Mouse (Mus musculus): Measurements from ENCODE around the gene Grin2d. TPM values are rescaled to one million over a fixed set of nuclear protein-coding genes. Genes with fewer than 3 reads are reported as not detected.
A peak's percentile ranks its signal among the peaks of the same experiment; 100 is the strongest.

The Grin2d gene
- polyA plus RNA-seq, 1 experiment from 2014 or later, result 0.17 TPM

GRCm38 (mm10) chr7:45826631-45827030, 51.5 kb downstream of the Grin2d start:
- Histone ChIP-seq H3K4me2 (ENCODE audit: low read depth, low read length) (no peak overlapping the region), H3K27ac (ENCODE audit: low read length) (no peak overlapping the region), H3K27me3 (ENCODE audit: control insufficient read depth, insufficient read depth, low read length) (peaks cover 7% of the 10 kb centered on the region), H3K4me1 (ENCODE audit: control insufficient read depth, insufficient read depth, low read length) (peaks cover 10% of the 10 kb centered on the region), H3K9ac (ENCODE audit: low read length) (no peak overlapping the region), H3K9me3 (replicated peaks; ENCODE audit: control insufficient read depth, low read length) (no peaks in the 10 kb centered on the region), H3K36me3 (ENCODE audit: control insufficient read depth, insufficient read depth) (peaks cover 34% of the 10 kb centered on the region), H3K4me3 (ENCODE audit: low read length) (no peak overlapping the region)
- 86% methylated on average over 7 of the region's 7 CpGs for WGBS
- no peak for ATAC-seq (replicated peaks; ENCODE audit: extremely low read depth, insufficient read depth, low FRiP score)

DNA sequence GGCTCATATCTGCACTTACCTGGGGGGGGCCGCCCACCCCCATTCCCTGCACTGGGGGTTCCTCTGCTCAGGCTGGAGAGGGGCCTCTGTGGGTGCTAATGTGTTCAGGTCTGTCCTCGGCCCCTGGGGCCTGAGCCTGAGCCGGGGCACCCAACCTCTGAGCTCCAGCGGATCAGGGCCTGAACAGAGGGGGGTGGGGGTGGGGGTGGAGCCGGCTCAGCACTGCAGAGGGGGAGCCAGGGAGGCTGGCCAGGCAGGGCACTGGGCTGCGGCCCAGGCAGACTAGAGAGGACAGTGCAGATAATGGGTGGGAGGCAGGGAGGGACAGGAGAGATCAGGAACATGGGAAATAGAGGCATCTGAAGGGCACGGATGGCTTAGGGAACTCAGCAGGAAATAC, 53.6 kb downstream of the Grin2d start, which contains the start of gene Kcnj14:
TSS of gene Kcnj14 (minus strand) at position 185 of the 400 bp plus-strand sequence.
- H3K9ac ChIP-seq (ENCODE audit: low read length), result no peak within 1 kb of the TSS
- H3K4me1 ChIP-seq (ENCODE audit: control insufficient read depth, insufficient read depth, low read length), result peaks cover under 1% of the 10 kb centered on the region; the same call in 1 of the 2 replicates
- H3K27me3 ChIP-seq (ENCODE audit: control insufficient read depth, insufficient read depth, low read length), result no peaks in the 10 kb centered on the region
- H3K27ac ChIP-seq (ENCODE audit: low read length), result no peak within 1 kb of the TSS
- H3K9me3 ChIP-seq (replicated peaks; ENCODE audit: control insufficient read depth, low read length), result no peaks in the 10 kb centered on the region
- ATAC-seq (replicated peaks; ENCODE audit: extremely low read depth, insufficient read depth, low FRiP score), result no peak
- no peak within 1 kb of the TSS for H3K4me3 ChIP-seq (ENCODE audit: low read length)
- peaks cover 34% of the 10 kb centered on the region for H3K36me3 ChIP-seq (ENCODE audit: control insufficient read depth, insufficient read depth)
- 60% methylated on average over 7 of the region's 7 CpGs for WGBS
- H3K4me2 ChIP-seq (ENCODE audit: low read depth, low read length), result no peak within 1 kb of the TSS

DNA sequence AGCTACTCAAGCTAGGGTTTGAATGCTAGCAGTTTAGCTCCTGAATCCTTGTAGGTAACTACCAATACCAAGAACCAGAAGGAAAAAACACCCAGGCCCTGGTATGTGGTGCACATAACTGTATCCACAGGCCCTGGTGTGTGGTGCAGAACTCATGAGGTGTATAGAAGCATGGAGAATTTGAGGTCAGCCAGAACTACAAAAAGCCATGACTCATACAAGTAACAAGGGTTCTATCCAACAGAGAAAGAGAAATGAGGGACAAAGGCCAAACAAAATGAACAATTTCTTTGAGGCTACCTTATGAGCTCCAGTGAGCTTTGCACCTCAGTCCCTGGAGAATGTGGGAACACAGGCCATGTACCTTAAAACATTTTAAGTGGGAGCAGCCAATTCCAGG, 57.3 kb downstream of the Grin2d start:
- Histone ChIP-seq H3K4me1 (ENCODE audit: control insufficient read depth, insufficient read depth, low read length) (no peaks in the 10 kb centered on the region), H3K9ac (ENCODE audit: low read length) (no peak overlapping the region), H3K36me3 (ENCODE audit: control insufficient read depth, insufficient read depth) (peaks cover 8% of the 10 kb centered on the region), H3K4me3 (ENCODE audit: low read length) (no peak overlapping the region), H3K27me3 (ENCODE audit: control insufficient read depth, insufficient read depth, low read length) (peaks cover 8% of the 10 kb centered on the region; the same call in 1 of the 2 replicates), H3K27ac (ENCODE audit: low read length) (no peak overlapping the region), H3K4me2 (ENCODE audit: low read depth, low read length) (no peak overlapping the region), H3K9me3 (replicated peaks; ENCODE audit: control insufficient read depth, low read length) (no peaks in the 10 kb centered on the region)
- ATAC-seq (replicated peaks; ENCODE audit: extremely low read depth, insufficient read depth, low FRiP score), result no peak

- Histone ChIP-seq H3K27ac (ENCODE audit: low read length) (no peak overlapping the region), H3K9ac (ENCODE audit: low read length) (no peak overlapping the region), H3K9me3 (replicated peaks; ENCODE audit: control insufficient read depth, low read length) (no peaks in the 10 kb centered on the region), H3K27me3 (ENCODE audit: control insufficient read depth, insufficient read depth, low read length) (peaks cover 8% of the 10 kb centered on the region; the same call in 1 of the 2 replicates), H3K36me3 (ENCODE audit: control insufficient read depth, insufficient read depth) (no peaks in the 10 kb centered on the region; the same call in 1 of the 2 replicates), H3K4me3 (ENCODE audit: low read length) (peak overlapping the region; percentile 22), H3K4me1 (ENCODE audit: control insufficient read depth, insufficient read depth, low read length) (peaks cover 4% of the 10 kb centered on the region), H3K4me2 (ENCODE audit: low read depth, low read length) (peak overlapping the region; percentile 46)
- WGBS, result 13% methylated on average over 25 of the region's 25 CpGs
- ATAC-seq (replicated peaks; ENCODE audit: extremely low read depth, insufficient read depth, low FRiP score), result no peak
Measured at GRCm38 (mm10) chr7:45819843-45820242, 58.3 kb downstream of the Grin2d start.

- Histone ChIP-seq H3K27ac (ENCODE audit: low read length) (no peak overlapping the region), H3K27me3 (ENCODE audit: control insufficient read depth, insufficient read depth, low read length) (peaks cover 8% of the 10 kb centered on the region; the same call in 1 of the 2 replicates), H3K9ac (ENCODE audit: low read length) (no peak overlapping the region), H3K4me3 (ENCODE audit: low read length) (no peak overlapping the region), H3K4me1 (ENCODE audit: control insufficient read depth, insufficient read depth, low read length) (peaks cover 15% of the 10 kb centered on the region), H3K36me3 (ENCODE audit: control insufficient read depth, insufficient read depth) (peaks cover 13% of the 10 kb centered on the region; the same call in 1 of the 2 replicates), H3K9me3 (replicated peaks; ENCODE audit: control insufficient read depth, low read length) (no peaks in the 10 kb centered on the region), H3K4me2 (ENCODE audit: low read depth, low read length) (no peak overlapping the region)
- ATAC-seq (replicated peaks; ENCODE audit: extremely low read depth, insufficient read depth, low FRiP score), result no peak
- WGBS, result 62% methylated on average over 2 of the region's 2 CpGs
Measured at GRCm38 (mm10) chr7:45815984-45816351, 62.2 kb downstream of the Grin2d start.

DNA sequence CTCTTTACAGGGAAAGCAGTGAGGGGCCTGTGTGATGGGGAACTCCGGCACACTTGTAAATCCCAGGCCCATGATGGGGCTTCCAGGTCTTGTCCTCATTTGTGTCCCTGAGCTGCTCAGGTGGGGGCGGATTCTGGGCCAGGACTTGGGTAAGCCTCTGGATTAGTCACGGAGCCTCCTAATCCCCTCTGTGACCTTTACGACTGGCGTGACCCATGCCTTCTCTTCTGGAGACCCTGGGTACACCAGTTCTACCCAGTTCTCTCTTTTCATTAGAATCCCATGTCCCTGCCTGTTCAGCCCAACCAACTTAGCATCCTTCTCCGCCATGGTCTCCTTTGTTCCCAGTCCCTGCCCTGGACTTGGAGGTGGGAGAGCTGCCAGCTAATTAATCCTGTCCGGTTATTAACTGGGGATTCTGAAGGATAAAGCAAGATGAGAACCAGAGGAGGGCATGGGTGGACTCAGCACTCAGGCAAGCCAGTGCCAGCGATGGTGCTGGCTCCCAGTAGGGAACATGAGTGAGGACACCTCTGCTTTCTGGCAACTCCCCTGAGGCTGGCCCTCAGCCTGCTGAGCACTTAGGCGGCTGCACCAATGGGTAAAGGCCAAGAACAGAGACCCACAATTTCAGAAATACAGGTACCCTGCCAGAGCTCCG, 62.7 kb downstream of the Grin2d start:
- Histone ChIP-seq H3K36me3 (ENCODE audit: control insufficient read depth, insufficient read depth) (peaks cover 18% of the 10 kb centered on the region), H3K4me1 (ENCODE audit: control insufficient read depth, insufficient read depth, low read length) (peaks cover 15% of the 10 kb centered on the region), H3K27me3 (ENCODE audit: control insufficient read depth, insufficient read depth, low read length) (peaks cover 8% of the 10 kb centered on the region; the same call in 1 of the 2 replicates), H3K27ac (ENCODE audit: low read length) (no peak overlapping the region), H3K4me3 (ENCODE audit: low read length) (no peak overlapping the region), H3K9me3 (replicated peaks; ENCODE audit: control insufficient read depth, low read length) (no peaks in the 10 kb centered on the region), H3K9ac (ENCODE audit: low read length) (no peak overlapping the region), H3K4me2 (ENCODE audit: low read depth, low read length) (no peak overlapping the region; the same call in 1 of the 2 replicates)
- no peak for ATAC-seq (replicated peaks; ENCODE audit: extremely low read depth, insufficient read depth, low FRiP score)
- 66% methylated on average over 10 of the region's 10 CpGs for WGBS

- Histone ChIP-seq H3K27ac (ENCODE audit: low read length) (no peak overlapping the region), H3K36me3 (ENCODE audit: control insufficient read depth, insufficient read depth) (peaks cover 25% of the 10 kb centered on the region), H3K9me3 (replicated peaks; ENCODE audit: control insufficient read depth, low read length) (no peaks in the 10 kb centered on the region), H3K4me1 (ENCODE audit: control insufficient read depth, insufficient read depth, low read length) (peaks cover 15% of the 10 kb centered on the region), H3K27me3 (ENCODE audit: control insufficient read depth, insufficient read depth, low read length) (peaks cover 8% of the 10 kb centered on the region; the same call in 1 of the 2 replicates), H3K4me2 (ENCODE audit: low read depth, low read length) (peak overlapping the region; percentile 58), H3K4me3 (ENCODE audit: low read length) (peak overlapping the region; percentile 28), H3K9ac (ENCODE audit: low read length) (no peak overlapping the region)
- ATAC-seq (replicated peaks; ENCODE audit: extremely low read depth, insufficient read depth, low FRiP score), result no peak
- WGBS, result 11% methylated on average over 5 of the region's 5 CpGs
Measured at GRCm38 (mm10) chr7:45814841-45815240, 63.3 kb downstream of the Grin2d start.

- H3K4me1 ChIP-seq (ENCODE audit: control insufficient read depth, insufficient read depth, low read length), result peaks cover 19% of the 10 kb centered on the region
- H3K4me2 ChIP-seq (ENCODE audit: low read depth, low read length), result peak within 1 kb of the TSS; percentile 85
- peak; percentile 99 for ATAC-seq (replicated peaks; ENCODE audit: extremely low read depth, insufficient read depth, low FRiP score)
- H3K27ac ChIP-seq (ENCODE audit: low read length), result peak within 1 kb of the TSS; percentile 100
- H3K9me3 ChIP-seq (replicated peaks; ENCODE audit: control insufficient read depth, low read length), result no peaks in the 10 kb centered on the region
- H3K4me3 ChIP-seq (ENCODE audit: low read length), result peak within 1 kb of the TSS; percentile 99
- H3K36me3 ChIP-seq (ENCODE audit: control insufficient read depth, insufficient read depth), result peaks cover 32% of the 10 kb centered on the region
- H3K27me3 ChIP-seq (ENCODE audit: control insufficient read depth, insufficient read depth, low read length), result peaks cover 8% of the 10 kb centered on the region; the same call in 1 of the 2 replicates
- peak within 1 kb of the TSS; percentile 100 for H3K9ac ChIP-seq (ENCODE audit: low read length)
- under 1% methylated on average over 78 of the region's 92 CpGs for WGBS
Measured at GRCm38 (mm10) chr7:45813787-45814779, 64.1 kb downstream of the Grin2d start, which contains the start of gene Cyth2. Gene Cyth2, minus strand, starts transcription at chr7:45814581.

Measured in heart, embryonic 16.5 days (tissue).